Mouse (Mus musculus) thymus, postnatal 0 days (tissue): ENCODE results near the gene Tmc6. TPM values are rescaled to one million over a fixed set of nuclear protein-coding genes. Genes with fewer than 3 reads are reported as not detected.

Experiments
- DNase-seq: peaks from one replicate; pipeline ENCODE4 v3.0.0-alpha.2; 2015; ENCODE audit warnings: low spot score
- polyA plus RNA-seq: library from polyadenylated mRNA; unstranded; fragments of >200 nt; fragmentation: Nextera tagmentation; extraction: Ambion mirVana; gene quantifications from 2 replicates; pipeline ENCODE4 v1.2.1, GENCODE M21; 2015

Gene Tmc6
- polyA plus RNA-seq, 1 experiment from 2014 or later = 58.9 TPM

GRCm38 (mm10) chr11:117759267-117759666, 22.7 kb downstream of the Tmc6 start:
- DNase-seq = no peak

DNA sequence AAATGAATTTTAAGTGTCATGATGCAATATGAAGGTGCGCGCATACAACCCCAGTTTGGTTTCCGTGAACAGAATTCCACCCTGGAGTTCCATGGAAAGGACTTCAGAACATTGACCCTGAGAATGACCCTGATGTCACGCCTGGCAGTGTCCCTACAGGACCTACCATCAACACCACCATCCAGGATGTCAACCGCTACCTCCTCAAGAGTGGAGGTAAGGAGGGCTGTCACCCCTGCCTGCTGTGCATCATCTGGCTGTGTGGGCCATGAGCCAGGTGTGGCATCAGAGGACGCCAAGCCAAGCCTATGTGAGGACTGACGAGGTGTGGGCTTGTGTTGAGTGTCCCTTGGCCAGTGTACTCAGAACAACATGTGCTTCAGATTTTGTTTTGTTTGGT, 26.1 kb downstream of the Tmc6 start:
- DNase-seq = no peak

DNA sequence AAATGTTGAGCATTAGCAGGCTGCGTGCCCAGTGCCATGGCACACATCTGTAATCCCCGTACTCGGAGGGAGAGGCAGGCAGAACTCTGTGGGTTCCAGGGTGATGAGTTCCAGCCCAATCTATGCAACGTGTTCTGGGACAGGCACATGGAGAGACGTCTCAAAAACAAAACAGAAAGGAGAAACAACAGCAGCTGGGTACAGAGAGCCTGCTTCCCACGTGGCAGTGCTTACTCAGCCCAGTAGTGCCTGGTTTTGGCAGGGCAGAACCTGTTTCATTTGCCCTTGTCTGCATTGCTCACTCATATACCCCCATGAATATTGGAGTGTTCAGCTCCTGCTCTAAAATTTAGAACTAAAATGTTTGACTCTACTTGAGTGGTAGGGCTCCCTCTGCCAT, 30.5 kb downstream of the Tmc6 start:
- DNase-seq = no peak

DNA sequence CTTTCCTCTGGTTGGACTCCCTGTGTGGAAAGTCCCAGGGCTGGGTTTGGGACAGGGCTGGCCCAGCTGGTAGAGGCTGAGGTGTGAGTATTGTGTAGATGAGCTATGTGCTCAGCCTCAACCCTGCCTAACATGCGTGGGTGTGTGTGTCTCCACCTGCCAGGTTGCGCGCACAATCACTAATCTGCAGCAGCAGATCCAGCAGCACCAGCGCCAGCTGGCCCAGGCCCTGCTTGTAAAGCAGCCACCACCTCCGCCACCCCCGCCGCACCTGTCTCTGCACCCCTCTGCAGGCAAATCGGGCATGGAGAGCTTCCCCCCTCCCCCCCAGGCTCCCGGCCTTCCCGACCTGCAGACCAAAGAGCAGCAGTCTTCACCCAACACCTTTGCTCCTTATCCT, 32.6 kb downstream of the Tmc6 start:
- no peak for DNase-seq

GRCm38 (mm10) chr11:117748628-117749027, 33.4 kb downstream of the Tmc6 start:
- DNase-seq = no peak

GRCm38 (mm10) chr11:117743454-117744030, 38.5 kb downstream of the Tmc6 start:
- no peak for DNase-seq

DNA sequence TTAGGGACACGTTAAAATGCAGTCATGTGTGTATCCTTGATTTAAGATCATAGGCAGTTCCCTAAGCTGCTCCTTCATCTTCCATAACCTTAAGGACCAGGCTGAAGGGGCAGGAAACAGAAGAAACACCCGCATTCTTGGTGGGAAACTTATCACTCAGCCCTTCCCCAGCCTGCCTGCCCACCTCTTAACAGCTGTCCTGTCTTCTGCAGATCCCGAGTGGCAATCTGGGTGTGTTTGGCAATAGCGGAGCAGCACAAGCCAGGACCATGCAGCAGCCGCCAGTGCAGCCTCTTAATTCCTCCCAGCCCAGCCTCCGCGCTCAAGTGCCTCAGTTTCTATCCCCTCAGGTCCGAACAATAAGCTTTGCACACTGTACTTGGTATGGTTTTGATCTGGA, 39.3 kb downstream of the Tmc6 start:
- DNase-seq = no peak

GRCm38 (mm10) chr11:117742243-117742642, 39.8 kb downstream of the Tmc6 start:
- DNase-seq = no peak

- no peak for DNase-seq
These were observed 40.9 kb downstream of the Tmc6 start for GRCm38 (mm10) chr11:117741128-117741527.

DNA sequence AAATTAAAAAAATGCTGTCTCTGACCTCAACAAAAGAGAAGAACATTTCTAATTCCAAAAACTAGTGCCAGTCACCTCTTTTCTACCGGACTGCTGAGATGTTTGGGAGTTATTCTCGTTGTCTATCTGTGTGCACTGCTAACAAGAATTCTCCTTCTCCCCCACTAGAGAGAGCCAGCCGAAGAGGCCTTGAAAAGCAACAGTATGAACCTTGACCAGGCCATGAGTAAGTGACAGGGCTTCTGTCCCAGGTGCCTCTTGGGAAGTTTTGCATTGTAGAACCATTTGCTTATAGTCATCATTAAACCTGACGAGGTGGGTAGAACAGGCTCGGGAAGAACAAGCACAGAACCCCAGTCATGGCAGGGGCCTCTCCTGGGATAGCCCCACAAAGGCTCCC, 43.9 kb downstream of the Tmc6 start:
- DNase-seq = no peak

GRCm38 (mm10) chr11:117736037-117736689, 45.8 kb downstream of the Tmc6 start:
- no peak for DNase-seq

GRCm38 (mm10) chr11:117731470-117731869, 50.5 kb downstream of the Tmc6 start:
- no peak for DNase-seq

GRCm38 (mm10) chr11:117730490-117730838, 51.5 kb downstream of the Tmc6 start:
- no peak for DNase-seq

DNA sequence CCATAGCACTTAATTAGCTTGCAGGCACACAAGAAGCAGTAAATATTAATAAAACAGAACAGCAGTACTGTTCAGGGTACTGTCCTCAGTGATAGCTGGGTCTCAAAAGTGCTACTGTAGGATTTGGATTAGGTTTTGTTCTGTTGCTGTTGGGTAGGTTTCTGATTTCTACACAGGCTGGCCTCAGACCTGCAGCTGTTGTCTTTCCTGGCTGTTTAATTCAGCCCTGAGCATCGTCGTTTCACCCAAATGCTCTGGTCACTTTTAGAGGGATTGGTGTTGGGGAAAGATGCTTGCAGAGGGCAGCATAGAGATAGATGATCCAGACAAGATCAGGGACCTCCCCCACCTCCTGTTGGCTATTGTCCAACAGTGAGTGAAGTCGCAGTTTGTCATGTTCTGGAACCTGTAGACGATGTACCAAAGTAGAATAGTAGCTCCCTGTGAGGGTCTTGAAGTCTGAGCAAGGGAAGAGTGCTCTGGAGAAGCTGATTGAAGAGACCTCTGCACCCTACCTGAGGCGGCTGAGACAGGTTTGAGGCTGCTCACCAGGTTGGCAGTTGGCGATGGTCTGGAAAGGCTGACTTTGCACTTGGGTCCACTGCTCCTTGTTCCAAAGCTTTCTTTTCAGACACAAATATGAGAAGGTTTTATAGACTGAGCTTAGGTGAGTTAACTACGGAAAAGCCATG, 52.1 kb downstream of the Tmc6 start:
- no peak for DNase-seq

DNA sequence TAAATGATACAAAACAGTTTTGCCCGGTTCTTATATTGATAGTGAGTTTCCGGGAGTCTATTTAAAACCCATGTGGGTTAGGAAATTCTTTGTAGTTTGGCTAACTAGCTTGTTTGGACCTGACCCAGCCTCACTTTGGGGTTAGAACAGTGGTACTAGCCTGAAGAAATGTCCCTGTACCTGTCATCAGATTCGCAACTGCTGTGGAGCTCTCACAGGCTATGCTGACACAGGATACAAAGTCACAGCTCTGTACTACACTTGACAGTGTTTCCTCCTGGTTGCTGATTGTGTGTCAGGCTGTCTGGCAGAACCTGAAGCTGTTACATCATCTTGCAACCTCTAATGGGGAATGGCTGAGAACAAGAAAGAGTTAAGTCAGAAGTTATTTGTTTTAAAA, 52.7 kb downstream of the Tmc6 start:
- DNase-seq = no peak

GRCm38 (mm10) chr11:117728841-117729240, 53.2 kb downstream of the Tmc6 start:
- DNase-seq = no peak

GRCm38 (mm10) chr11:117728245-117728644, 53.8 kb downstream of the Tmc6 start:
- DNase-seq = no peak

- no peak for DNase-seq
These were observed 55.0 kb downstream of the Tmc6 start for GRCm38 (mm10) chr11:117727031-117727430.

DNA sequence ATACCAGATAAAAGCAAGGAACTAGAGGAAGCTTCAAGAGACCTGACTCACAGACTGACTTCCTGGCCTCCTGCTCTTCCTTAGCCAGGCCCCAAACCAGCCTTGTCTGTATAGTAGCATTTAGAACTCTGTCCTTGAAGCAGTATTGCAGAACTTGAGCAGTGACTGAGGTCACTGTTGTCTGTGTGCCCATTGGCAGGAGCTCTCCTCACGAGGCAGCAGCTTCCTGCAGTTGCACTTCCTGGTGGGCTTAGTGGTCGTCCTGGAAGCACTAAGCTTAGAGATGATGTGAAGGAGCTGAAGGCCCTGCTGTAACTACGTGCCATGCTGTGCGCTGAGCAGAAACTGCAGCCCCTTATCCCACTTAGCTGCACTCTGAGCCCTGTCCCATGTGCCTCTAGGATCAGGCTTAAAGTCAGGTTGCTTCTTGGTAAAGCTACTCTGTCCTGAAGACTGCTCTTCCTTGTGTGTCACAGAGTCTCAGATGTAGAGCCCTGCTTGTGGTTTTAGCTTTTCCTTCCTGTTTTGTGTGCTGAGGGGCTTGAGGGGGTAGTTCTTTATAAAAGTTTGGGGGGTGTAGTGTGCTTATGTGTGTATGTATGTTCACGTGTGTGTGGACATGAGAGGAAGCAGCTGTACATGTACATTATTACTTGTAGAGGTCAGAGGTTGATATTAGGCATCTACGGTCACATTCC, 57.2 kb downstream of the Tmc6 start:
- peak; percentile 74 for DNase-seq

- peak; percentile 28 for DNase-seq
These were observed 63.2 kb downstream of the Tmc6 start for GRCm38 (mm10) chr11:117718838-117719237.
